Mouse (Mus musculus) ES-CJ7 (cell line): Measurements from ENCODE around the gene Hmgn2.
A peak's percentile ranks its signal among the peaks of the same experiment; 100 is the strongest.
"Not testable (repeated sequence)": the region's sequence is repeated elsewhere in the genome, so short reads cannot be mapped to it uniquely, and the experiment has no call there.

Source experiments
- DNase-seq: peaks from one replicate; pipeline ENCODE4 v3.0.0; 2011; ENCODE audit warnings: low read depth, low spot score

The Hmgn2 gene

DNA sequence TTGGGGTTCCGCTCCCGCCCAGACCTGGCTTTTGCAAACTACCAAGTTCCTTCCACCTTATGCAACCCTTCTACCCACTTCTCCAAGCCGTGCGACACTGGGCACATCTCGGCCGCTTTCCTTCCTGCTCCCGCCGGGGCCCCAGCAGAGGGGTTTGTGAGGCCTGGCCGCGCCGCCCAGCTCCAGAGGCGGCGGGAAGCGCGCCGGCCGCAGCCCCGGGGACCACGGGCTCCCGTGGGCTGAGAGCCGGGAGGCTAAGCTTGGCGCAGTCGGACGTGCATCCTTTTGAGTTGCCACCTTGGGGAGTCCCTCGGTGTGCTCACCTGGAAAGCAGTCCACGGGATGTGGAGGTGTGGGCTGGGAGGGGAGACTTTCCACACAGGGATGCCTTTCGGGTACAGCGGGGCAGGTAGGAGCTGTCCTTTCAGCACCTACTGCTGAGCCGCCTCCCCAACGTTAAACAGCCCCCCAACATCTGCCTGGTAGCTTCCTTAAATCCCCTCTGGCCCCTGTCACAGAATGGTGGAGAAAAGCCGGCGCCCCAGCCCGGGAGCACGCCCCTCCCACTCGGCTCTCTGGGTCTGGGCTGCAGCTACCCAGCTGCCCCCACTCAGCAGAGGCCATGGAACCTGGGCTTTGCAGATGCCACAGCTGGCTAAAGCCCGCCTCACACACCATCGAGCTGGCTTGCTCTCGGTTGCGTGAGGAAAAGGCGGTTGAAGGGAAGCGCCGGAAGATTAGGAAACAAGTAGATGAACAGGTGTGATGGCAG is at the start of gene Hmgn2:
Hmgn2 (minus strand) TSS at position 501 of the 772 bp plus-strand sequence.
- DNase-seq, result peak; percentile 50

DNA sequence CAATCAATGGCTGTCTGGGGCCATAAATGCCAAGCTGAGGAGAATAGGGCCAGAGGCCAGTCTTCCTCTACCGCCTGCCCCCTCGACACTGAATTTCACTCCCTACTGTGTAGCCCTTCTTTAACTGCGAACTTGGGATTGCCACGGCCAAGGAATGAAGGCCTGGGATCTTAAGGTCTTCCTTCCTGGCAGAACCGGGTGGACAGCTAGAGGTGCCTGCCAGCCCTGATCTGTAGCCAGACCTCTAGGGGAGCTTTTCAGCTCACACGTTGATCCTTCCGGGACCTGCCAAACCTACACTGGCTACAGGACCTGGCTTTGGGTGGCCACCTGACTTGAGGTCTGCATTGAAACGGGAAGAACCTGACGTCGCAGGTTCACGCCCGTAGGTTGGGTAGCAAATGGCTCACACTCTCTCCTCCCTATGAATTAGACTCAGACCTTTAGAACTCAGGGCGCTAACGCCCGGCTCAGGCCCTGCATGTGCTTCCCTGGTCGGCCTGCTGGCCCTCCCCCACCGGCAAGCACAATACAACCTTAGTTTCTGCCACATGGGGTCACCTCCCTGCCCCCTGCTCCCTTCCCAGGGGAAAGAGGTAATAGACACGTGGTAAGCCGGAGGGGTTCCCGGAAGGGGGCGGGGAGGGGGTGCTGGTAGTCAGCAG is 48.9 kb upstream of the Hmgn2 start:
- DNase-seq, result peak; percentile 85

DNA sequence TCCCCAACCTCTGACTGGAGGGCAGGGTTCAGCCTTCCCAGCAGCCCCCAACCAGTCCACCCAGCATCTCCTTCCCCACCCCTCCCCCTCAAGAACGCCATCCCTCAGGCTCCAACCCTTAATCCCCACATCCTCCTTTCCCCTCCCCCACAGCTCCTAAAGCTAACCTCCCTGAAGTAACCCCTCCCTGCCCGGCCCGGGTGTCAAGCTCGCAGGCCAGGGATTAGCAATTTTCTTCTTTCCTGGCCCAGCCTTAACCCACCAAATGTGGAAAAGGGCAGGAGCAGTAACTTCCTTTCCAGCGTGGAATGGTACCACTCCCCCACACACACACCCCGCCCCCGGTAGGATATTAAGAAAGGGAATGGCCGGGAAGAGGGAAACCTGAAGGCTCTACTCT is 48.3 kb upstream of the Hmgn2 start:
- peak; percentile 96 for DNase-seq

DNA sequence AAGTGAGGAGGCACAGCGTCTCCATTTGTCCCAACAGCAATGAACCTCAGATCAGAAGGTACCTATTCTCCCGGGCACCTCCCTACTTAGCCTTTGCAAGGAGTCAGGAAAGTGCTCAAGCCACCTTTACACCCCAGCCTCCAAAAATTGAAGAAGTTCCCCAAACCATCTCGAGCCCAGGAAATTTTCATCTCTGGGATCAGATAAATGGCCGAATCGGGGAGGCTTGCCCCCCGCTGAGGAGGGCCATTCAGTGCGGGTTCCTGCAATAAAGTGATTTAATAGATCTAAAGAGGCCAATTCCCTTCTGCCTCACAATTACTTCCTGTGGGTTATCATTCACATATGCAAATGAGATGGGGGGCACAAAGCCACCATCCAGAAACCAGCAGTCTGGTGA is 47.8 kb upstream of the Hmgn2 start:
- DNase-seq, result peak; percentile 55

DNA sequence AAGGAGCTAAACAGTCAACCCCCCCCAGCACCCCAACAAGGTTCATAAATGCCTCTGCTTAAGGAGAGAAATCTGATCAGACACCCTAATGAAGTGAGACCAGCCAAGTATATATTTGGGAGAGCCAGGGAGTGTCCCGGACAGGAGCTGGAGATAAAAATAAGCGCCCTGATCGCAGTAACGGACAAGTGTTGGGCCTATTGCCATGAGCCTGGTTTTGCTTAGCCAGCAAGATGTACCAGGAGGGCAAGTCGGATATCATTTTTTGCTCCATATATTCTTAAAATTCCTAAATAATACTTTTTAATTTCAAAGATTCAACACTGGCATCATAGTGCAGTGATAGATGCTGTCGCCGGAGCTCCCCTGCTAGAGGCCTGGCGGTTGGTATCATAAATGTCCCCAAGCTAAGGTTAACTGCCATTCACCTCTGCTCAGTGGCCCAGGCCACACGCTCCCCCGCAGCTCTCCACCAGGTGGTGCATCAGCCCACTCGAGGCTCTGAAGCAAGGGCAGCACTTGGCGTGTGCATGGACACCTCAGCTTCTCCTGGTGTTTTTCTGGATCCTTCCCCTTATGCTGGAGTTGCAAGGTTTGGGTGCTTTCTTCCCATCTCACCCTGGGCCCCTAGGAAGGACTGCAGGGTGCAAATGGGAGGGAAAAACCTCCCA is 44.5 kb upstream of the Hmgn2 start:
- DNase-seq, result peak; percentile 72

DNA sequence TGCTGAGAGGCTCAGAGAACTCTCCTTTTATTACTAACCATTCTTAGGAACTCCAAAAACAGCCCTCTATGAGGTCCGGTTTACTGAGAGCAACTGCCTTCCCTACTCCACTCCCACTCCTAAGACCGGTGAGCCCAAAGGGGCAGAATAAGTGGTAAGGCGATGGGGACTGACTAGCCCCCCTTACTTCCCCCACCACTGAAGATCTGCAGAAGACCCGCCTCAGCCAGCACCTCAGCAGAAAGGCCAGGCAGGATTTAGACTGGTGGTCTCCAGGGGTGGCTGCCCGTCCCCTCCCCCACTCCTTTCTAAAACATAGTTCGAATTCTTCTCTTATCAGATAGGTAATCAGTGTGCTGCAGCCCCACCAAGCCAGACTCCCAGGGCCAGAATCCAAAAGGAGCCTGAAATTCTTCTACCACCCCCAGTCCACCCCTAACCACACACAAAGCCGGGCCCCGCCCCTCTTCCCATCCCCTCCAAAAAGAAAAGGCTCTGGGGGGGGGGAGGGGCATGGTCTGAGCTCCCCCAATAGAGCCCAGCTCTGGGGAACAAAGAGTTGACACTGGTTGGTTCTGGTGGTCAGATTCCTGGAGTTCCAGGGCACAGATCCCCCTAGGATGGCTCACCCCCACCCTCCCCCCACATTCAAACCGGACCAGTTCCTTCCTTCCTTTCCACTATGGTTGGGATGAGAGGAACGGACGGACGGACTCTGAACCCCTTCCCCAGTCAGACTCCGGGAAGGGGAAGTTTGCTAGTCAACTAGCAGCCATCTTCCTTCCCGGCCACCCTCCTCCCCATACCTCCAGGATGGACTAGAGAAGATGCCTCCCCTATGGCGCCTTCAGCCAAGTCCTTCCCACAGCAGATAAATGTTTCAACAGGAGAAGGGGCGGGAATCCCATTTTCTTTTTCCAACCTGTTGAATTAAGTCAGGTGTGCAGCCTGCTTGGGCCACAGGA is 43.3 kb upstream of the Hmgn2 start:
- DNase-seq, result peak; percentile 90

DNA sequence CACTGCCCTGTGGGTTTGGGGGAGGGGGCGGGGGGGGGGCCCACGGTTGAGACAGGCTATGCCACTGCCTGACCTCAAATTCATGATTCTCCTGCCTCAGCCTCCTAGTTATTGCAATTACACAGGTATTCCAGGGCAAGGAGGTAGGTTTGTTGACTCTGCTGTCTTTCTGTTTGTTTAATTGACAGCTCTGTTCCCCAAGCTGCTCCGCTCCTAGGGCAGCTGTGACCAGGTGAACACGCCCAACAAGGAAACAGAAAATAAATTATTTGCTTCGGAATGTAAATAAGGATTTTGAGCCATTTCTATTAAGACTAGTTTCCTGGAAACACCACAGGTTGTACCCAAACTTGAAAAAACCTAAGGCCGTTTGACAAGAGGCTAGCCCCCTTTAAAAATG is 41.3 kb upstream of the Hmgn2 start:
- no peak for DNase-seq

DNA sequence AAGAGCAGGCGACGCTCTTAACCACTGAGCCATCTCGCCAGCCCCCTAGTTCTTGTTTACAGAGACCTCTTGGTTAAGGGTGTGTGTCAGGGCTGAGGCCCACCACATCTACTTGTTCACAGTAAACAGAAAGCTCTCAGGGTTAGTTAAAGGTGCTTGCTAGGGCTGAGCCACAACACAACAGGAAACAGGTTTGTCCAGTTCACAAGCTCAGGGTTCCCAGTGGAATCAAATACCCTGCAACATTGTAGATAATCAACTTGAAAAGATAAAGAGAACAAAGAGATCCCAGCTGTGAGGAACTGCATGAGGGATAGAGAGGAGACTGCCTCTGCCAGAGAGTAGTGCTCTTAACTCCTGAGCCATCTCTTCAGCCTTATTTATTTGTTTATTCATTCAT is 38.4 kb upstream of the Hmgn2 start:
- no peak for DNase-seq

DNA sequence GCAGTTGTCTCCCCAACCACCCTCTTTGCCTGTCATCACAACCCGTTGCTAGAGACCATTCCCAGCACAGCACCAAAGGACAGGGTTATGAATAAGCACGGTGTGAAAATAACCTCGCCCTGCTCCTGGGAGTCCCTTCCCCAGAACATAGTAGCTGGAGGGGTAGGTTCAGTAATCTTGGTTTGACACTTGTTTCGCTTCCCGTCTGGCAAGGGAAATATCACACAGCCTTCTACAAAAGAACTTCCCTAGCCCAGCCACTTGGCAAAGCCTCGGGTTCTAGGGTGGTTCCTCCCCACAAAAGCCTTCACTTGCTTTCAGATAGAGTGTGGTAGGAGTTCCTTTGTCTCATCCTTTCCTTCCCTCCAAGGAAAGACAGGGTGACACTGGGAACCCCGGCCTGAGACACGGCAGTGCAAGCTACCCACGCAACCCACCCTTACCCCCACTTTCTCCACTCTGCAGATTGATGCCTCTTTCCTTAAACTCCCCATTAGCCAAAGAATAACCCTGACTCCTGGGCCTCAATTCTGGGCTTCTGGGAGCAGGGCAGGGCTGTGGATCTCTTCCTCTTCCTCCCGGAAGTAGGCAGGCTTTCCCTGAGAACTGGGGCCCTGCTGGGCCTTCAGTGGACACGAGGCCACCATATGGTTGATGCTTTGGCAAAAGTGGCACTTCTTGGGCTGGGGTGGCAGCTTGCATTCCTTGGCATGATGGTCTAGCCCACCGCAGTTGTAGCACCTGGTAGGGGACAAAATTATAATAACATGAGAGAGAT is 37.3 kb upstream of the Hmgn2 start:
- no peak for DNase-seq

DNA sequence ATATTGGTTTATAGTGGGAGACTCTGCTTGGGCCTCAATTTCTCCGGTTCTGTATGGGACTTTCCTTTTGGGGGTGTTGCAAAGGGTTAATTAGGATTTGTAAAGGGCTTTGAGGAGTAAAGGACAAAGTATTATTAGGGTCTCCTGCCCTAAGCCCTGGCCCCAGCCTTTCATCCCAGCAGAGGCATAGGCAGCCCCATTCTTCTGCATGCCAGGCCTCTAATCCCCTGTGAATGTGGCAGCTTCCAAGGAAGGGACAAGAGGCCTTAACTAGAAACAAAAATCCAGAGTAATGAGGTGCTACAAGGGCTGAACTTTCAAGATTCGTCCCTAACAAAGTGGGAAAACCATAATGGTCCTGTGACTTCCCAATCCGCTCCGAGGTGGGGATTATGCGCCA is 34.5 kb upstream of the Hmgn2 start:
- no peak for DNase-seq

DNA sequence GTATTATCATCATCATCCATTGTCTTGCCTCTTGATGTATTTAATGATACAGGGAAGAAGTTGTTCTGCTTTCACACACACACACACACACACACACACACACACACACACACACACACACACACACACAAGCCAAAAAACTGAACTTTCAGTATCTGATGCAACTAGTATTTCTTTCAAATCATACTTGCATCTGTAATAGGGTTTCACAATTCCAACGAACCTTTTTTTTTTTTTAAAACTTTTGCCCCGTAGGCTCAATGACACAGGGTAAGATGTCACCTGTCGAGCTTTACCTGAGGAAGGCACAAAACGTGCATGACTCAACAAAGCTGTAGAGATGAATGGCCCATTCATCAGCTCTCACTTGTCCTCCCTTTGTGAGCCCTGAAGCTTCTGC is 33.8 kb upstream of the Hmgn2 start:
- no peak for DNase-seq

DNA sequence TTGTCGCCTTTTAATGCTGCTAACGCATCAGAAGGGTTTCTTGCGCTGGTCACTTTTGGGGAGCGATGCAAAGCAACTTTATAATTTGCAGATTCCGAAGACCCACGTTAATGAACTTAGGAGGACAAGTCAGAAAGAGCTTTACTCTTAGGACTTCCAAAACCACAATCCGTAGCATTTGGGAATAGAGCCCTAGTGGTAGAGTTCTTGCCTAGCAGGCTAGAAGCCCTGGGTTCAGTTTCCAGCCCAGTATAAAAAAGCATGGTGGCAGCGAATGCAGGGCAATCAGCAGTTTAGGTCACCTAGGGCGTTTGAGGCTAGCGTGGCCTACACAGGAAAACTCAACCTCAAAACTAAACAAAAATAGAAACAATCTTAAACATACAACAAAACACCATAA is 33.3 kb upstream of the Hmgn2 start:
- peak; percentile 51 for DNase-seq

DNA sequence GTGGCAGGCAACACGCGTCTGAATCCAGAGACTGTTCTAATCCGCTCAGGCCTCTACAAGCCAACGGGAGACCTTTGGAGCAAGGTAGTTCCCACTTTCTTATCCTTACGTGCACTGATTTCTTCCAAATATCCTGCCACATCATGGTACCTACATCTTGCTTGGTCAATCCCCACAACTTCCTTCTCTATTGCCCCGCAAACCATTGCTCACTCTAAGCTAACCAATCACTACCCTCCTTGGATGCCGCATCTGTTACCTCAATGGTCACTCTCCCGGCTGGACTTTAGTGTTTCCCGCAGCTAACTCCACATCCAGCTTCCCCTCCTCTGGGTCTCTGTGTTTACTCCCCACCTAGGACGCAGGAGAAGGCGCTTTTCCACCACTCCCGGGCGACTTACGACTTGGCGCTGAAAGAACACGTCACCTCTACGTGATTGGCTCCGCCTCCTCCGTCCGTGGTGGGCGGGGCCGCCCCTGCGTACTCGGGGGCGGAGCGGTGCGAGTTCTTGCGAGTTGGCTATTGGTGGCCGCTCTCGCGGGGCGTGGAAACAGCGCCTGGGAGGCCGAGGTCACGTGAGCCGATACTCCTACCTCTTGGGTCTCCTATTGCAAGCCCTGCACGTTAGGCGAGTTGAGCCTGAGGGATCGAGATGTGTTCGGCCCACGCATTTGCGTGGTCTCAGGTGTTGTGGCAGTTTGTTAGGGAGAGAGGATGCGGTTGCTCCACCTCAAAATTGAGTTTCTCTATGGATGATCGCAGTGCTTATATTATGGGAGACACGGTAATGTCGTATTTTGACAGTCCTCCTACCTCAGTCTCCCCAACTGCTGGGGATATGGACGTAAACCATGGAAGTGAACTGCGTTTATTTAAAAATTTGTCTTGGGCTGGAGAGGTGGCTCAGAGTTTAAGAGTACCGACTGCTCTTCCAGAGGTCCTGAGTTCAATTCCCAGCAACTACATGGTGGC is 32.3 kb upstream of the Hmgn2 start, which contains the start of gene Dhdds:
Dhdds (minus strand) TSS at position 453 of the 973 bp plus-strand sequence.
- peak; percentile 98 for DNase-seq

DNA sequence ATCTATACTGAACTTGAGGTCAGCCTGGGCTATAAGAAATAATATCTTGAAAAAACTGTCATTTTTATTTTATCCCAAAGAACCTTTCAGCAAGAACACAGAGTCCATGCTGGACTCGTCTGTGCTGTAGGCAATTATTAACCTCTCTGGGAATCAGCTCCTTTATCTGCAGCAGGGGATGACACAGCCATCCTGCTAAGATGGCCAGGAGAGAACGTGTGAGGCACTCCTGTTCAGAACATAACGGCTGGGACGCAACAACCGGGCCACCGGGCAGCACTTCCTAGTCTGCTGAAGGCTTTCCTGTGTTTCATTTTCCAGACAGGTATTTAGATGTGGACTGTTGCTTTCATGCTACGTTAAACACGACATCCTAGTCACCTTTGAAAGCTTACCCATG is 26.2 kb upstream of the Hmgn2 start:
- DNase-seq, result no peak

DNA sequence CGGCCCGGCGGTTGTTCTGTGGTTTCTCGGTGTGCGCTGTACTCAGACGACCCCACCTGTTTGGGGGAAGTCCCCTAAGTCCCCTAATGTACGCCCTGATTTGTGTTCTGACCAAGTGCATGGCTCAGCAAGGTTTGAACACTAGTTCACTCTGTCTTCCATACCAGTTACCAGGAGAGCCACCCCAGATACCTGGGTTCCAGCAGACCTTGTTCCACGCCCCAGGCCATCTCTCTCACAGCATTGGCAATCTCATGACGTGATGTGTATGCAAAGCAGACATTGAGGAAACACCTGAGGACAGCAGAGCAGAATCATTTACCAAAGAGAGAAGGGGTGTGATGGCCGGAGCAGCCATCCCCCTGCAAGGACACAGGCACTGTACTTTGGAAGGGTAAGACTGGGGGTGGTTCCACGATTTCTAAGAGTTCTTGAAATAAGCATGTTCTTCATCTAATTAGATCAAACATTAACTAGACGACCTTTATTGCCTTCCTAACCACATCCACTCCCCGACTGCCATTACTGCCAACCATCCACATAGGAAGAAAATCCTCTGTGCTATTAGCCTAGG is 22.7 kb upstream of the Hmgn2 start:
- no peak for DNase-seq

DNA sequence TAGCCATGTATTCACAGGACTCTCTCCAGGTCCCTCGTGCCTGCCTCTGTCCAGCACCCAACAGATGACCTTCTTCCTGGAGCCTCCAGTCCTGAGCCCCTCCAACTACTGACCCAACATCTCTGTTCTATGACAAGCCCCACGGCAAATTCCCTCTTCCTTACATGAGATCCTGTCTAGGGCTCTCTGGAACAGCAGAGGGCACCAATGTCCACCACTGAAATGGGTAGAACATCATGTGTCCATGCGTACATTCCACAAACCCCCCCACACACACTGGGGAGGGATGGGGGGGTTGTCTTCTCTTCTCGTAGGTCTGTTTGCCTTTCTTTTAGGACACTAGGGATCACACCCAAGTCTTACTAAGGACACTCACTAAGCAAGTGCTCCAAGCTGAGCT is 21.6 kb upstream of the Hmgn2 start:
- DNase-seq, result no peak

DNA sequence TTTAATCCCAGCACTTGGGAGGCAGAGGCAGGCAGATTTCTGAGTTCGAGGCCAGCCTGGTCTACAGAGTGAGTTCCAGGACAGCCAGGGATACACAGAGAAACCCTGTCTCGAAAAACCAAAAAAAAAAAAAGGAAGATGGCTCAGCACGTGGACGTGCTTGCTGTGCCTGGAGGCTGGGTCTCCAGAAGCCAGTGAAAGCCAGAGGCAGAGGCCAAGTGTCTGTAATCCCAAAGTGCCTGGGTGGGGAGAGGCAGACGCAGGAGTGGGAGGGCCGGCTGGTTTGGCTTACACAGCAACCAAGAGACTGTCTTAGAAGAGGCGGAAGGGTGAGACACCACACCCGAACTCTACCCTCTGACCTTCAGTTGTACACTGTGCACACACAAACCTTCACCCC is 19.8 kb upstream of the Hmgn2 start:
- DNase-seq, result not testable (repeated sequence)

DNA sequence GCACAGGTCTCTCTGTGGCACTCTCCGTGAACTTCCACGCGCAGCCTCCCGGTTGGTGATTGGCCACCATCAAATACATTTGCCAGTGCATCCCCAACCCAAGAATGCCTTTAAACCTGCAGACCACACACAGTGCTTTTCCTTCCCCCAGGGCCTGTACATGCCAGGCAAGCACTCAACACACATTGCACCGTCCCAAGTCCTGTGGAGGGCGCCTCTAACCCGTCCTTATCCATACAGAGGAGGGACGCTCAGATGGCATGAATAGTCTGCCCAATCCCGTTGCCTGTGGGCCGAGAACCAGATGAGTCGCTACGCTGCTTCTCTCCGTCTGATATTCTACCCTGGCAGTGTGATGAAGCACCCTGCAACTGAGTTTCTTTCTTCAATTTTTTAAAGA is 14.5 kb upstream of the Hmgn2 start:
- DNase-seq, result peak; percentile 75

DNA sequence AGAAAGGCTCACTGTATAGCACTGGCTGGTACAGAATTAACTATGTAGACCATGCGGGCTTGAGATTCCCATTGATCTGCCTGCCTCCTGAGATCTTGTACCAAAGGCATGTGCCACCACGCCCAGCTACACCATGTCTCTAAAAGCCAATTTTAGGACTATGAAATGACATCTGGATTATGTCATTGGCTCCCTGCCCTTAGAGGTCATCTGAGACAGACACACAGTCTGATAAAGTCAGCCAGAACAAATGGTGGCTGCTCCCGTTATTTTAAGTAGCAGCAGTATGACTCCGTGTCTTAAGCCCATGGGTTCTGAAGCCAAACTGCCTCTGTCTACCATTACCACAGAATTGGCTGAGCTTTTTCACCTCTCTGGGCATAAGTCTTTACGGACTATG is 12.0 kb upstream of the Hmgn2 start:
- DNase-seq, result no peak
